Mouse (Mus musculus) hindlimb bud, embryonic 11.5 days (tissue): ENCODE data around the gene Llgl2.

Experiments used
- DNase-seq: peaks from one replicate; pipeline ENCODE4 v3.0.0-alpha.2; 2012; ENCODE audit warnings: low read depth, low spot score; ENCODE audit errors: extremely low spot score

Gene Llgl2

DNA sequence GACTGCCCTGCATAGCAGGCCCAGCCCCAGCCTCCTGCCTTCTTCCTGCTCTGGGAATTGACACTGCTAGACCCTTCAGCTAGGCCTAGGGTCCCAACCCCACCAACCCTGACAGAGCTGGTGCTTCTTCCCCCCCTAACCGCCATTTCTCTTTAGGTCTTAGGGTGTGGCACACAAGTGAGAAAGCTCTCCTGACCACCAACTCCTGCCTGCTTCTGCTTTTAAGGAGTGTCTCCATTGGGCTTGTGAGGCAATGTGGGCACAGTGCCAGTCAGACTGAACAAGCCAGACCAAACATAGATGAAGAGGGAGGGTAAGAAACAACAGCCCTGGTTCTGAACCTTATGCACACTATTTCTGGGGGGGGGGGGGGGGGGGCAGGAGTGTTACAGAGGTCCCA is 79.0 kb downstream of the Llgl2 start:
- DNase-seq = no peak

DNA sequence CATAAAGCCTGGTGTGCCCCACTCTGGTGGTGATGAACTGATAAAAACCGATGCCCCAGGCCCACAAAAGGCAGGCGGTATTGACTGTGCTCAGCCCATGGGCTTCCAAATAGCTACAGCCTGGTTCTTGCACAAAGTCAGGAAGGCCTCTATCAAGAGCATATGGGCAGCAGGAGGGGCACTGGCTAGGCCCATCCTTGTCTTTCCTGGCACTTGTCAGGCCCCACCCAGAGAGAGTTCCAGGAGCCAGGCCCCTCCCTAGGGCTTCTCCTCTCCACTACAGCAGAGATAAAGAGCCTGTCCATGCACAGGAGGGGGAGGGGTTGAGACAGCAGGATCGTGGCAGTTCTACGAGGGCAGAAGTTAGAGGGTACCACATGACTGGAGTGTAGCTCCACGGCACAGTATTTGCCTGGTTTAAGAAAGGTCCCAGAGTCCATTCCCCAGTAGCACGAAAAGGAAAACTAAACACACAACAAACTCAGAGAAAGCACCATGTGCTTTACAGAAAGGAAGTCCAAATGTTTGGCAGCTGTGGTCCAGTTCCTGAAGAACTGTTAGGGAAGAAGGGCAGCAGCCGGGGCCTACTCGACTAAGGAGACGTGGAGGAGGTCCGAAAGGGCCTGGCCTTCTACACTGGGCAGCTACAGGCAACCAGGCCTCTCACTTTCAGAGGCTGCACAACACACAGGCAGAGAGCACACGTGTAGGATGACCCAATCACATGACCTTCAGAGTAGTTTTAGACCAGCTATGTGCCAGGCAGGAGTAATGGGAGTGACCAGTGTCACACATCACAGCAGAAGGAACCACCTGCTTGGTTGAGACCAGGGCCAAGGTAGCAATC is 79.8 kb downstream of the Llgl2 start:
- no peak for DNase-seq

DNA sequence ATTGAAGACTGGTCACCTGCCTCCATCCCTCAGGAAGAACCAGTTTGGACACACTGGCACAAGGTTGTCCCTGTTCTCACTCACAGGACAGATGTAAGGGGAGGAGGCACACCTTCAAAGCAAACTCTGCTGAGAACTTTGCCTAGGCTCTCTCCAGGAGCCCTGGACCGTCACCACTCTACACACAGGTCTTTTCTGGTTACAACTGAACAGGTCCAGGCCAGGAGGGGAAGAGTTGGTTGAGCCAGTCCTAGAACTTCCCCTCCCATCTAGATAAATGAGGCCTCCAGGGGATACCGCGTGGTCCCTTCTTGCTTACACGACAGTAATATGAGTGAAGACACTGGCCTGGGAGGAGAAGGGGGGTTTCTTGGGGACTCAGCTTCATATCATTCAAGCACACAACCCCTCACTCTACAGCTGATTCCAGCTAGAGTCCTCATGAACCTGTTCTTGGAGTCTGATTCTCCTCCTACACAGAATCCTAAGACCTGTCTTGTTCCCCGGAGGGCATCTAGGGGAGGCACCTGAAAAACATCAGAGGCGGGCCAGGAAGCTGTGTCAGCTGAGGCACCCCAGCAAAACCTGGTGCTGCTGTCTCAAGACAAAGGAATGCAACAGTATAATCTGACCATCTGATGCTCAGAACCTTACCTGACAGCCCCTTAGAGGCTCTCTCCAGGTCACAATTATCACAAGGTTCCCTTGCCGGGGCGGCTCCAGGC is 80.5 kb downstream of the Llgl2 start:
- no peak for DNase-seq
